Mouse (Mus musculus): Measurements from ENCODE around the gene Cubn.

The Cubn gene

GRCm38 (mm10) chr2:13407272-13407671 is 84.3 kb downstream of the Cubn start:
- no peak for DNase-seq (ENCODE audit: low spot score)

- DNase-seq (ENCODE audit: low spot score) = no peak
Observed at GRCm38 (mm10) chr2:13404986-13405678, 86.5 kb downstream of the Cubn start.

- no peak for DNase-seq (ENCODE audit: low spot score)
Observed at GRCm38 (mm10) chr2:13400831-13401230, 90.8 kb downstream of the Cubn start.

- no peak for DNase-seq (ENCODE audit: low spot score)
Observed at GRCm38 (mm10) chr2:13399480-13400072, 92.0 kb downstream of the Cubn start.

GRCm38 (mm10) chr2:13398955-13399354 is 92.7 kb downstream of the Cubn start:
- DNase-seq (ENCODE audit: low spot score) = peak; percentile 30

GRCm38 (mm10) chr2:13398551-13398950 is 93.1 kb downstream of the Cubn start:
- DNase-seq (ENCODE audit: low spot score) = no peak

GRCm38 (mm10) chr2:13396124-13396540 is 95.5 kb downstream of the Cubn start:
- DNase-seq (ENCODE audit: low spot score) = no peak

- DNase-seq (ENCODE audit: low spot score) = no peak
Observed at GRCm38 (mm10) chr2:13391018-13391417, 100.6 kb downstream of the Cubn start.

GRCm38 (mm10) chr2:13386631-13387030 is 105.0 kb downstream of the Cubn start:
- no peak for DNase-seq (ENCODE audit: low spot score)

- no peak for DNase-seq (ENCODE audit: low spot score)
Observed at GRCm38 (mm10) chr2:13385542-13386345, 105.9 kb downstream of the Cubn start.

GRCm38 (mm10) chr2:13384775-13385541 is 106.7 kb downstream of the Cubn start:
- DNase-seq (ENCODE audit: low spot score) = peak; percentile 22

- no peak for DNase-seq (ENCODE audit: low spot score)
Observed at GRCm38 (mm10) chr2:13376166-13376565, 115.4 kb downstream of the Cubn start.

- no peak for DNase-seq (ENCODE audit: low spot score)
Observed at GRCm38 (mm10) chr2:13373291-13373690, 118.3 kb downstream of the Cubn start.

GRCm38 (mm10) chr2:13372825-13373224 is 118.8 kb downstream of the Cubn start:
- DNase-seq (ENCODE audit: low spot score) = no peak

- DNase-seq (ENCODE audit: low spot score) = no peak
Observed at GRCm38 (mm10) chr2:13372256-13372824, 119.3 kb downstream of the Cubn start.

GRCm38 (mm10) chr2:13371797-13372170 is 119.8 kb downstream of the Cubn start:
- peak; percentile 19 for DNase-seq (ENCODE audit: low spot score)

GRCm38 (mm10) chr2:13371072-13371796 is 120.4 kb downstream of the Cubn start:
- no peak for DNase-seq (ENCODE audit: low spot score)

- no peak for DNase-seq (ENCODE audit: low spot score)
Observed at GRCm38 (mm10) chr2:13370556-13370955, 121.1 kb downstream of the Cubn start.

GRCm38 (mm10) chr2:13368517-13368916 is 123.1 kb downstream of the Cubn start:
- no peak for DNase-seq (ENCODE audit: low spot score)

GRCm38 (mm10) chr2:13357885-13358552 is 133.6 kb downstream of the Cubn start:
- DNase-seq (ENCODE audit: low spot score) = no peak

- no peak for DNase-seq (ENCODE audit: low spot score)
Observed at GRCm38 (mm10) chr2:13352775-13353174, 138.8 kb downstream of the Cubn start.
